Mouse (Mus musculus): ENCODE measurements at regions not wholly inside any gene's neighbourhood (a gene's known extent, or its start where the extent isn't known, plus 50 kb on each side); places are given as distances from the start of the nearest gene placed in this dataset.

- no peak for DNase-seq (ENCODE audit: low spot score)
Measured at GRCm38 (mm10) chr11:111155023-111155422, 89.1 kb downstream of the Kcnj2 start.

DNA sequence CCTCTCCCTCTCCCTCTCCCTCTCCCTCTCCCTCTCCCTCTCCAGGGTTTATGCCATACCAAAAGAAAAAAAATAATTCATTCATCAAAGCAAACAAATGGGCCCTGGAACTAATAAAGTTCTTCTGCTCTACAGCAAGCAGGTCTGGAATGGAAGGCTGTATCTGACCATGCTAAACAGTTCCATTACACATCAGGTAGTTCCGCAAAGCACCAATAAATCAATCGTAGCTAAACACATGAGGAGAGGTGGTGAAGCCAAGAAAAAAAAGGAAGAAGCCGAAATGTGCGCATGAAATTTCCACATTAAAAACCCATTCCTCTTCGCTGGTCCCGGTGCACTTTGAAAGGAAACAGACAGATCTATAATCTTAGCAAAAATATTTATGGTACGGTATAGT is 89.8 kb downstream of the Kcnj2 start:
- DNase-seq (ENCODE audit: low spot score): no peak

DNA sequence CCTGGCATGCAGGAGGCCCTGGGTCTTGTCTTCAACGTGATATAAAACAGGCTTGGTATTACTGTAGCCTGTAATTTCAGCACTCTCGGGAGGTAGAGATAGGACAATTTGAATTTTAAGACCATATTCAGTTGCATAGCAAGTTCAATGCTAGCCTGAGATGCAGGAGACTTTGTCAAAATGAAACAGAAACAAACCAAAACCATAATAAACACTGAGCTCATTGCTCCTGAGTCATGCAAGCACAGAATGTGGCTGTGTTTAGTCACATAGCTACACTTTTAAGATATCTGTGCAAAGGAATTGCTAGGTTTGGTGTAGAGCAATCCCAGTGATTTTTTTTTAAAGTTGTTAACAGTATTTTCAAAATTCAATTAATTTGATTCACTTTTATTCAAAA is 93.3 kb downstream of the Kcnj2 start:
- no peak for DNase-seq (ENCODE audit: low spot score)

GRCm38 (mm10) chr11:111164907-111165306 is 98.9 kb downstream of the Kcnj2 start:
- no peak for DNase-seq (ENCODE audit: low spot score)

GRCm38 (mm10) chr11:111170174-111170800 is 104.3 kb downstream of the Kcnj2 start:
- DNase-seq (ENCODE audit: low spot score): no peak

GRCm38 (mm10) chr11:111173525-111173924 is 107.6 kb downstream of the Kcnj2 start:
- no peak for DNase-seq (ENCODE audit: low spot score)

GRCm38 (mm10) chr11:111175566-111175965 is 109.6 kb downstream of the Kcnj2 start:
- no peak for DNase-seq (ENCODE audit: low spot score)

DNA sequence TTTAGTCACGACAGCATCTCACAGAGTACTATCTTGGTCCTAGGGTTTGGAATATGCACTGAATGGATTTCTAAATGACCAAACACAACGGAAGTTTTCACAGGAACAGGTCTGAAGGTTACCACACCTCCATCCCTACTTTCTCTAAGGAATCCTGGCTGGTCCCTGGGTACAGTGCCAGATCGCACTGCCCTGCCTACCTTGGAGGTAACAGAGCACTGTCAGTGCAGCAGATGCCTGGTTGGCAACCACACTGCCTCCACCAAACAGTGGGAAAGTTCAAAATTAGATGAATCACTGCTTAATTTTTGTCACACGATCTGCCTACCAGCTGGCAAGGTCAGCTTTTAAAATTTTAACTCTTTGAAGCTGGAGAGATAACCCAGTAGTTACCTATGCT is 111.6 kb downstream of the Kcnj2 start:
- no peak for DNase-seq (ENCODE audit: low spot score)

- no peak for DNase-seq (ENCODE audit: low spot score)
Measured at GRCm38 (mm10) chr11:111197422-111197821, 131.5 kb downstream of the Kcnj2 start.

DNA sequence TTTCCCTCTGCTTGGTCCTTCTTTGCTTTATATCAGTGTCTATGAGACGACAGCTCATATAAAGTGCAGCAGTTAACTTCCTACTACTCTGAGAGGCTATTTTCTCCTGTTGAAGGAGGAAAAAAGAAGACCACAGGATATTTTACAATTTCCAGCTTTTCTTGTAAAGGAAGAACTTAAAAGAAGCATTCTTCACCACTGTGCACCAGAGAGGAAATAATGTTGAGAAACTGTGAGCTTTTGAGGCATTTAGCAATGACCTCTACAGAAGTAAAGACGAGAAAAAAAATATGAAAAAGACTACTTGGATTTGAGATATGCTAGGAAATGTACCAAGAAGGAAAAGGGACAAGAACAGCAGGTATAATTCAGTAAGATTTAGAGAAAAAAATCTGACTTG is 134.5 kb downstream of the Kcnj2 start:
- no peak for DNase-seq (ENCODE audit: low spot score)

- DNase-seq (ENCODE audit: low spot score): no peak
Measured at GRCm38 (mm10) chr11:111202780-111203179, 136.8 kb downstream of the Kcnj2 start.

GRCm38 (mm10) chr11:111210565-111210964 is 144.6 kb downstream of the Kcnj2 start:
- no peak for DNase-seq (ENCODE audit: low spot score)

- peak; percentile 76 for DNase-seq (ENCODE audit: low spot score)
Measured at GRCm38 (mm10) chr11:111212038-111212701, 146.2 kb downstream of the Kcnj2 start.

- peak; percentile 53 for DNase-seq (ENCODE audit: low spot score)
Measured at GRCm38 (mm10) chr11:111212702-111213328, 146.9 kb downstream of the Kcnj2 start.

DNA sequence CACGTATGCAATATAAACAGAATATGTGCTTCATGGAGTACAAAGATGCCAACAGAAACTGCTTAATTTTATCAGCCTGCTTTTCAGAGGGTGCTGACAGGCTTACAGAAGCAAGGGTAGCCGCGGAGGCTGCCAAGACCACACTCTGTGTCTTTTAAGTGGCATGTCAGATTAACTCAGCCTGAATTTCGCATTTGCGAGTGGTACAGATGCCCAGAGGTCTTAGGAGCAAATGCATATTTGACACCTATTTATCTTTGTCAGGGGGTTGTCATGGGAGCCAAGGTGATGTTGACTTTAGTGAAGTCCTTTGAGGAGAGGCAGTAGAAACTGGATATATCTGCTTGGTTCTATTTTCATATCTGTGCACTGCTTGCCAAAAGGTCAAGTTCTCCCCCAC is 149.0 kb downstream of the Kcnj2 start:
- DNase-seq (ENCODE audit: low spot score): peak; percentile 11

- DNase-seq (ENCODE audit: low spot score): no peak
Measured at GRCm38 (mm10) chr11:111223834-111224233, 157.9 kb downstream of the Kcnj2 start.

DNA sequence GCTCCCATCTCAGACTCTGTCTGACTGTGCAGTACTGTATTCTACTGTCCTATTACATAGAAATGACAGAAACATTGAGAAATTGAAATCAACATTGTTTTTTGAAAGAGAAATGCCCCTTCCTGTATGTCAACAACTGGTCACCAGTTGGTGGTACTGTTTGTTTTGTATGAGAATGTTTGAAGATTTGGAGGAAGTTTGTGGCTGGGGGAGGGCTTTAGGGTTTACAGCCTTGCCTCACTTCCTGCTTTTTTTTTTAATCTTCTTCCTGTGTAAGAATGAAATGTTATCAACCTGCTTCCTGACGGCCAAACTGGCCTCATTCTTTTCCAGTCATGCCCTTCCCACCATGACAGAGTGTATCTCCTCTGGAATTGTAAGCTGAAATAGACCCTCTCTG is 161.3 kb downstream of the Kcnj2 start:
- no peak for DNase-seq (ENCODE audit: low spot score)

- no peak for DNase-seq (ENCODE audit: low spot score)
Measured at GRCm38 (mm10) chr11:111236741-111237140, 170.8 kb downstream of the Kcnj2 start.

- no peak for DNase-seq (ENCODE audit: low spot score)
Measured at GRCm38 (mm10) chr11:111239784-111240183, 173.8 kb downstream of the Kcnj2 start.

GRCm38 (mm10) chr11:111252226-111252625 is 186.3 kb downstream of the Kcnj2 start:
- DNase-seq (ENCODE audit: low spot score): no peak

GRCm38 (mm10) chr11:111256596-111256995 is 190.6 kb downstream of the Kcnj2 start:
- DNase-seq (ENCODE audit: low spot score): no peak

DNA sequence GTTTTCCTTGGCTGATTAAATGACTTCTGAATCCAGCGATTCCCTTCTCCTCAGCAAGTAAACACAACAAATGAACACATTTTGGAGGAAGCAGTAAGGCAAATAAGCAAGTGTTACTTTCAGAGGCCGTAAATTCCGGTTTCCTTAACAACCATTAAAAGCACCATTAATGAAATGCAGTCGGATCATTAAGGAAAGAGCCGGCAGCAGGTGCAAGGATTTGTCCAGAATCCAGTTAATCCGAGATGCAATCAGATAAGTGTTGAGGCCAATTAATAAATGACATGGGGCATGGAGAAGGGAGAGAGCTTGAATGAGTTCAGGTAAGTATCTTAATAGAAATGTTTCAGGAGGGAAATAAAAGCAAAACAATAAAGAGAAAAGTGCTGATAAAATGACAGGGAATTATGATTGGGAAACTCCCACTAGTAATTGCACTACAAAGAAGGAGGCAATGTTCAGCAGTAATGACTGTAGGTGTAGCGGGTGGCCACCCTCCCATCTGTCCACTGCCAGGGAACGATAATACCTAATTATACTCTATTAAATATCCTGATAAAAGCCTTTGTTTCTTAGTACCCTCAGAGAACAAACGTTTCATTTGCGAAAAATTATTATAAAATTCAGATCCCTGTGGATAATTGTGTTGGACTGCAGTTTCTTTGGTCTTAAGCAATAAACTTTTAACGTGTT is 194.9 kb downstream of the Kcnj2 start:
- peak; percentile 16 for DNase-seq (ENCODE audit: low spot score)

DNA sequence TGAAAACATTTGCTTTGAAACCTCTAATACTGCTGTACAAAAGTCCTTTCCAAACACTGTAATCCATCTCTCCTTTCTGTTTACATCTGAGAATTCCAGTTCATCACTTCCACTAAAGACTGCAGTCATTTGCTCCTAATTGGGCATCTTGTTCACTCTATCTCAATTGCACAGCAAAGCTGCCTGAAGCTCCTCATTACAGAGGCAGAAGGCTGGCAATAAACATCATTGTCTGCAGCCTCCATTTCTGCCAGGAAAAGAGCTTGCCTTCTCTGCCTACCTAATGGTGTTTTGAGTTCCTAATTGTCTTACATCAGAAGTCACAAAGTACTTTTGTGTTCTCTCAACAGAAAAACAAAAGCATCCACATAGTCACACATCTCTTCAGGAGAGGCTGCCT is 207.7 kb downstream of the Kcnj2 start:
- no peak for DNase-seq (ENCODE audit: low spot score)

Data from embryo, embryonic 10.5 days (tissue).